Mouse (Mus musculus): Measurements from ENCODE around the gene Gpr55. TPM values are rescaled to one million over a fixed set of nuclear protein-coding genes. Genes with fewer than 3 reads are reported as not detected.

Gene Gpr55
- polyA plus RNA-seq, 1 experiment from 2014 or later = not detected

DNA sequence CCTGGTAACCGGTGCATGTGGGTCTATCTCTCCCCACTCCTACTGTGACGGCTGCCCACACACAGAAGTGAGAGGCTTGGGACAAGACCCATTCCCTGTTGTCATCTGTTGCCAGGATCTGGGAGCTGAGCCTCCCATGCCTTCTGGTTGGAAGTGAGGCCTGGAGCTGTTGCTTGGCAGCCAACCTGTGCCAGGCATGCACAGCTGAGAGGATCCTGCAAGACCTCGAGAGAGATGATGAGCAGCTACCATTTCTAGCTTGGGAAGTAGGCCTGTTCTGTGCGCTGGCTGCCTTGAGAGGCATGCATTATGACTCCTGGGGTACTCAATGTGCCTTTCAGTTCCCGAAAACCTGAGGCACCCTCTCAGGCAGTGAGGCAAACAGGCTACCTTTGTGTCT, 29.6 kb downstream of the Gpr55 start:
- no peaks in the 10 kb centered on the region for H3K9me3 ChIP-seq (ENCODE audit: control insufficient read depth, low read length)
- no peak overlapping the region for H3K27ac ChIP-seq (ENCODE audit: low read depth, low read length)
- peaks cover 9% of the 10 kb centered on the region for H3K4me1 ChIP-seq (replicated peaks; ENCODE audit: control insufficient read depth, insufficient read depth, low read length)
- H3K36me3 ChIP-seq (ENCODE audit: control insufficient read depth, insufficient read depth, low read length) = no peaks in the 10 kb centered on the region
- H3K4me3 ChIP-seq (ENCODE audit: low read depth, low read length) = no peak overlapping the region
- no peak for ATAC-seq (replicated peaks; ENCODE audit: low FRiP score)
- WGBS = 77% methylated on average over 5 of the region's 5 CpGs
- DNase-seq (ENCODE audit: low spot score) = no peak
- H3K4me2 ChIP-seq = no peak overlapping the region
- no peak overlapping the region for H3K9ac ChIP-seq (ENCODE audit: low read depth, low read length)
- H3K27me3 ChIP-seq (replicated peaks; ENCODE audit: control insufficient read depth, insufficient read depth, low read length) = no peaks in the 10 kb centered on the region

DNA sequence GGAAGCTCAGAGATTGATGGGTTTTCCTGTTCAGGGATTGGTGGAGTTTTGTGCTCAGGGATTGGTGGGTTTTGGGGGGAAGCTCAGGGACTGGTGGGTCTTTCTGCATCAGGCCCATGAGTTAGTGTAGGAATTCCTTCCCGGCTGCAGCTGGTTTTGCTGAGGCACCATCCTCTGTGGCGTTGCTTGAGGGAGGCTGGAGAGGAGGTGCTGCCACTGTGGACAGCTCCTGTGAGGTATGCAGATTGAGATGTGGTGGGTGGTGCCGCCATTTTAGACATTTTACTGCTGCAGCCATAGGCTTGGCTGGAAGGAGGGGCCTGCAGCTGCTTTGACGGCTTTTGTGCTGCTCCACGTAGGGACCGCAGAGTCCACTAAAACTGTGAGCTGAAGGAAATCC, 31.4 kb downstream of the Gpr55 start:
- no peak overlapping the region for H3K4me2 ChIP-seq
- peaks cover 9% of the 10 kb centered on the region for H3K4me1 ChIP-seq (replicated peaks; ENCODE audit: control insufficient read depth, insufficient read depth, low read length)
- no peaks in the 10 kb centered on the region for H3K9me3 ChIP-seq (ENCODE audit: control insufficient read depth, low read length)
- no peak overlapping the region for H3K27ac ChIP-seq (ENCODE audit: low read depth, low read length)
- no peak overlapping the region for H3K9ac ChIP-seq (ENCODE audit: low read depth, low read length)
- H3K4me3 ChIP-seq (ENCODE audit: low read depth, low read length) = no peak overlapping the region
- no peaks in the 10 kb centered on the region for H3K36me3 ChIP-seq (ENCODE audit: control insufficient read depth, insufficient read depth, low read length)
- H3K27me3 ChIP-seq (replicated peaks; ENCODE audit: control insufficient read depth, insufficient read depth, low read length) = no peaks in the 10 kb centered on the region
- no peak for DNase-seq (ENCODE audit: low spot score)
- ATAC-seq (replicated peaks; ENCODE audit: low FRiP score) = no peak
- 80% methylated on average over 6 of the region's 6 CpGs for WGBS

DNA sequence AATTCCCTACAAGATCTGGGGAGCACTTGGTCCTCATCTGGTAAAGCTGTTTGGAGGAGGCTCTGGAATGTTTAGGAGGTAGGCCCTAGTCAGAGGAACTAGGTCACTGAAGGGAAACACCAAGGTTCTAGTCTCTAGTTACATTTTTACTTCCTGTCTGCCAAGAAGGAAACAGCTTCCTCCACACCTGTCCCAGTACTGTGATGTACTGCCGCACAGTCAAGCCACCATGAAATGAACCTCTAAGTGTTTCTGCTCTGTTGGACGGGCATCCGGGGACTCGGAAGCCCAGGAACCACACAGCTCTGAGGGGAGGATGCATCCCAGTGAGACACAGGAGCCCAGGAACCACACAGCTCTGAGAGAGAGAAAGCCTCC, 32.1 kb downstream of the Gpr55 start:
- Histone ChIP-seq H3K9ac (ENCODE audit: low read depth, low read length) (no peak overlapping the region), H3K4me3 (ENCODE audit: low read depth, low read length) (no peak overlapping the region), H3K4me1 (replicated peaks; ENCODE audit: control insufficient read depth, insufficient read depth, low read length) (peaks cover 3% of the 10 kb centered on the region), H3K27ac (ENCODE audit: low read depth, low read length) (no peak overlapping the region), H3K9me3 (ENCODE audit: control insufficient read depth, low read length) (no peaks in the 10 kb centered on the region), H3K27me3 (replicated peaks; ENCODE audit: control insufficient read depth, insufficient read depth, low read length) (no peaks in the 10 kb centered on the region), H3K4me2 (no peak overlapping the region), H3K36me3 (ENCODE audit: control insufficient read depth, insufficient read depth, low read length) (no peaks in the 10 kb centered on the region)
- no peak for ATAC-seq (replicated peaks; ENCODE audit: low FRiP score)
- no peak for DNase-seq (ENCODE audit: low spot score)
- 73% methylated on average over 4 of the region's 4 CpGs for WGBS

DNA sequence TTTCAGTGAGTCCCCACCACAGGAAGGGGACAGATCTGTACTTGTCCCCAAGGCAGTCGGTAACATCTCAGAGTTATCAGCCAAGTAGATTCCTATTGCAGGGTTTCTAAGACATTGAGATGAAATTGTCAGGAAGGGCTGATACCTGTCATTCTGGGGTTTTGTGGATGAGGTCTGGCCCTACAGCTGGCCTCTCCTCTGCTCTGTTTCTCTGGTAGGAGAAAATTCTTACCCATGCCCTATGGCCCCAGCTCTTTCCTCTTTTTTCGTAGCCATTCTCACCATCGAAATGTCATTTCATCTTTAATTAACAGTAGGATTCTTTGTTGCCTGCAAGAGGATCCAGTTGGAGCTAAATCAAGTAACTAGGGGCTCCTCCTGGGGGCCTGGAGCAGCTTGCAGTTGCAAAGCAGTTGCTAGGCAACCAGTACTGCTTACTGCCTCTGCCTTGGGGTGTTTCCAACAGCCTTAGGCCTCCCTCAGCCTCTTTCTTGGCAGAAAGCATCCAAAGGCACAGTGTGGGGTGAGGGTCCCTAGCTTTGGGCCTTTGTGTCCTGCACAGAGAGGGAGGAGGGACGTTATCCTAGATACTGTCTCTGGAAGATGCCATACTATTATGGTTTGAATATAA, 32.6 kb downstream of the Gpr55 start, which contains the start of gene 4933407L21Rik:
Gene 4933407L21Rik, plus strand, starts transcription at position 427 of the 631 bp plus-strand sequence.
- H3K4me1 ChIP-seq (replicated peaks; ENCODE audit: control insufficient read depth, insufficient read depth, low read length) = 0 out of 2 replicates have a peak, but pooled peaks cover 2% of the 10 kb centered on the region
- no peak within 1 kb of the TSS for H3K4me2 ChIP-seq
- H3K27ac ChIP-seq (ENCODE audit: low read depth, low read length) = no peak within 1 kb of the TSS
- ATAC-seq (replicated peaks; ENCODE audit: low FRiP score) (no peak), DNase-seq (ENCODE audit: low spot score) (no peak)
- no peak within 1 kb of the TSS for H3K4me3 ChIP-seq (ENCODE audit: low read depth, low read length)
- no peak within 1 kb of the TSS for H3K9ac ChIP-seq (ENCODE audit: low read depth, low read length)
- no peaks in the 10 kb centered on the region for H3K36me3 ChIP-seq (ENCODE audit: control insufficient read depth, insufficient read depth, low read length)
- H3K9me3 ChIP-seq (ENCODE audit: control insufficient read depth, low read length) = no peaks in the 10 kb centered on the region
- WGBS = 72% methylated on average over 4 of the region's 4 CpGs
- no peaks in the 10 kb centered on the region for H3K27me3 ChIP-seq (replicated peaks; ENCODE audit: control insufficient read depth, insufficient read depth, low read length)

DNA sequence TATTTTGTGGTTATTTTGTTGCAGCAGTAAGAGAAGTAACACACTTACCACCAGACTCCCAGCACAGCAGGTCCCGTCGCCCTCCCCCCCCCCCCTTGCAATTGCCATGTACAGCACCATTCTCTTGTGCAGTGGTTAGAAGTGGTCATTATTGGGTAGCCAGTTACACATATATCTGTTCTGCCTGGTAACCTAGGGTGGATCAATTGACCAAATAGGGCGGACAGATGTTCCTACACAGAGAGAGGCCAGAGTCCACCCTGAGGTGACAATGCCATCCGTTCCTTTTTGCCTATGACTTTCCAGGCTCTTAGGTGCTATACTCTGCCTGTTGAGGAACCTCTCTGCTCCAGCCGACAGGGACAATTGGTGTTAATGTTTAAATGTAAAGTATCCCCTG, 35.6 kb downstream of the Gpr55 start:
- 0 out of 2 replicates have a peak, but pooled peaks cover 2% of the 10 kb centered on the region for H3K4me1 ChIP-seq (replicated peaks; ENCODE audit: control insufficient read depth, insufficient read depth, low read length)
- DNase-seq (ENCODE audit: low spot score) (no peak), ATAC-seq (replicated peaks; ENCODE audit: low FRiP score) (peak; percentile 57; the same call in 1 of the 2 replicates)
- no peaks in the 10 kb centered on the region for H3K9me3 ChIP-seq (ENCODE audit: control insufficient read depth, low read length)
- no peaks in the 10 kb centered on the region for H3K36me3 ChIP-seq (ENCODE audit: control insufficient read depth, insufficient read depth, low read length)
- H3K27ac ChIP-seq (ENCODE audit: low read depth, low read length) = no peak overlapping the region
- WGBS = 74% methylated on average over 5 of the region's 5 CpGs
- H3K27me3 ChIP-seq (replicated peaks; ENCODE audit: control insufficient read depth, insufficient read depth, low read length) = no peaks in the 10 kb centered on the region
- H3K4me2 ChIP-seq = no peak overlapping the region
- no peak overlapping the region for H3K9ac ChIP-seq (ENCODE audit: low read depth, low read length)
- no peak overlapping the region for H3K4me3 ChIP-seq (ENCODE audit: low read depth, low read length)

DNA sequence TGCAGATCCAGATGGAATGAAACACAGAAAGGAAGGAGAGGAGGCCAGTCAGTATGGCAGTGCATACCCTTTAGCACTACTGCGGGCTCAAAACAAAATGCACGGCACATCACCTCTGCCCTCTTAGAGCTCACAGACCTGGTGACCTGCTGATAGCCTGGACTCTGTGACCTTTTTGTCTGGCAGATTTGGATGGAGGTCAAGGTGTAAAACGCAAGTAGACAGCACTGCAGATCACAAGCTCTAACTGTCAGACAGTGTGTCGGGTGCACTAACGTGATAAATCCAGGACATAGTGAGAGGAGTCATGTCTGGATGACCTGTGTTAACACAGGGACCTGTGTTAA, 38.0 kb downstream of the Gpr55 start:
- no peaks in the 10 kb centered on the region for H3K36me3 ChIP-seq (ENCODE audit: control insufficient read depth, insufficient read depth, low read length)
- no peak overlapping the region for H3K9ac ChIP-seq (ENCODE audit: low read depth, low read length)
- H3K27me3 ChIP-seq (replicated peaks; ENCODE audit: control insufficient read depth, insufficient read depth, low read length) = no peaks in the 10 kb centered on the region
- no peak overlapping the region for H3K4me3 ChIP-seq (ENCODE audit: low read depth, low read length)
- whole genome bisulfite sequencing = 57% methylated on average over 5 of the region's 5 CpGs
- ATAC-seq (replicated peaks; ENCODE audit: low FRiP score) = no peak
- no peak overlapping the region for H3K27ac ChIP-seq (ENCODE audit: low read depth, low read length)
- no peak for DNase-seq (ENCODE audit: low spot score)
- H3K9me3 ChIP-seq (ENCODE audit: control insufficient read depth, low read length) = no peaks in the 10 kb centered on the region
- H3K4me1 ChIP-seq (replicated peaks; ENCODE audit: control insufficient read depth, insufficient read depth, low read length) = no peaks in the 10 kb centered on the region
- H3K4me2 ChIP-seq = no peak overlapping the region

DNA sequence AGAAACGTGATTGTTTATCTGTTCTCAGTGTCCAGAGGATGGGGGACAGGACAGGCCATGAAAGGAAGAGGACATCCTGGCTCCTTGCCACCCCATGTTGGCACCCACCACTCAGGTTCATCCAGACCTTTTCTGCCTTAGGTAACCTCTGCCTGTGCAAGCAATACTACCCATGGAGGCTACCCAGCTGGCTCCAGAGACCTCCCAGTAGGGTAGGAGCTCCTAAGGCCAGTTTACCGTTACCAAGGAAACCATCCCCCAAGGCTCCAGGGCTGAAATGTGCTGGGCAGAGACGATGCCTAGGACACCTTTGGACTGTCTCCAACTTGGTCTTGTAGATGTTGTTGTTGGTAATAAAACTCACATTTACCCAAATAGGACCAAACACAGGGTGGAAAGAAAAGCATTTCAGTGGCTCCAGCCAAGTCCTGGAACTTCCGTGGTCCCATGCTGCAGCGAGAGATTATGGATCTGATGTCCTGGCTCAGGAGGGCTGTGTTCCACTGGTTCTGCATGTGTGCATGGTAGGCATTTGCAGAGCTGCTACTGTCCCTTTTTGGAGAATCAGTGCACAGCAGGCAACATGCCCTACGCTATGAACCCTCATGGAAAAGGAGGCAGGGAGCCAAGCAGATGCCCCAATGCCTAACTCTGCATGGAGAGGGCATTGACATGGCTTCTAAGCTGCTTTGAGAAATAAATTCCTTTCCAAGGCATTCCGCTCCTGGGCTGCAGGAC, 38.5 kb downstream of the Gpr55 start:
- DNase-seq (ENCODE audit: low spot score) = no peak
- Histone ChIP-seq H3K4me1 (replicated peaks; ENCODE audit: control insufficient read depth, insufficient read depth, low read length) (no peaks in the 10 kb centered on the region), H3K27me3 (replicated peaks; ENCODE audit: control insufficient read depth, insufficient read depth, low read length) (no peaks in the 10 kb centered on the region), H3K4me2 (no peak overlapping the region), H3K4me3 (ENCODE audit: low read depth, low read length) (no peak overlapping the region), H3K9me3 (ENCODE audit: control insufficient read depth, low read length) (no peaks in the 10 kb centered on the region), H3K36me3 (ENCODE audit: control insufficient read depth, insufficient read depth, low read length) (no peaks in the 10 kb centered on the region), H3K9ac (ENCODE audit: low read depth, low read length) (no peak overlapping the region), H3K27ac (ENCODE audit: low read depth, low read length) (no peak overlapping the region)
- WGBS = 69% methylated on average over 7 of the region's 7 CpGs
- ATAC-seq (replicated peaks; ENCODE audit: low FRiP score) = no peak

DNA sequence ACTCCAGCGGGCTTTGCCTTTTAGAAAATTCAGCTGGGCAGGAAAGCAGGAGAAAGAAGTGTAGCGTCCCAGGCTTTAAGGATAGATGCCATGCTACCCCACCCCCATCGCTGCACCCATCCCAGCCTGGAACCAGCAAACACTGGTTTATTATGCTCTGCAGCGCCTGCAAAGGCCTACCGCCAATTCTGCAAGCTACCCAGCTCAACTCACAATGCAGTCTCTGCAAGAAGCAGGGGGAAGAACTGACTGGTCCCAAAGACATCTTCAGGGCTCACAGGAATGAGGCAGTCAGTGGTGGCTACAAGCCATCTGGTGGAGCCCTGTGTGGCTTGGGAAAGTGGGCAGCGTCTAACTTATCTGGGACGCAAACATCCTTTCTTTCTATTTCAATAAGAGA, 39.1 kb downstream of the Gpr55 start:
- Histone ChIP-seq H3K36me3 (ENCODE audit: control insufficient read depth, insufficient read depth, low read length) (no peaks in the 10 kb centered on the region), H3K27me3 (replicated peaks; ENCODE audit: control insufficient read depth, insufficient read depth, low read length) (no peaks in the 10 kb centered on the region), H3K9me3 (ENCODE audit: control insufficient read depth, low read length) (no peaks in the 10 kb centered on the region), H3K4me2 (no peak overlapping the region), H3K4me3 (ENCODE audit: low read depth, low read length) (no peak overlapping the region), H3K27ac (ENCODE audit: low read depth, low read length) (no peak overlapping the region), H3K9ac (ENCODE audit: low read depth, low read length) (no peak overlapping the region), H3K4me1 (replicated peaks; ENCODE audit: control insufficient read depth, insufficient read depth, low read length) (no peaks in the 10 kb centered on the region)
- no peak for ATAC-seq (replicated peaks; ENCODE audit: low FRiP score)
- 83% methylated on average over 7 of the region's 7 CpGs for WGBS
- no peak for DNase-seq (ENCODE audit: low spot score)

DNA sequence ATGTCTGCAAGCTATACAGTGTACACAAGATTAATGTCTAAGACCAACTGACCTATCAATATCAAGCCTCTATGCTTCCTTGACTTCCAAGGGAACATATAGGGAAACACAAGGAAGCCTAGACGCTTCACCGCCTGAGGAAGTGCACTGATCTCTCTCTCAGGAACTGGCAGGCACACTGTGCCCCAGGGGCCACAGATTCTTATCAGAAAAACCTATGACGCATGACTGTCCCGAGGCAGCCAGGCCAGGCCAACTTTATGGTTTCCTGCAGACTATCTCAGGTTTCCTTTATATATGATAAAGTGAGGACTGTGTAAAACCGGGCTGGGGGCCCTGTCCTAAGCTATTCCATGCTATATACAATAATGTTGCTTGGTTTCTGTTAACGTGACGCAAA, 41.2 kb downstream of the Gpr55 start:
- no peak overlapping the region for H3K4me3 ChIP-seq (ENCODE audit: low read depth, low read length)
- no peak overlapping the region for H3K9ac ChIP-seq (ENCODE audit: low read depth, low read length)
- no peaks in the 10 kb centered on the region for H3K4me1 ChIP-seq (replicated peaks; ENCODE audit: control insufficient read depth, insufficient read depth, low read length)
- 50% methylated on average over 7 of the region's 7 CpGs for WGBS
- H3K27me3 ChIP-seq (replicated peaks; ENCODE audit: control insufficient read depth, insufficient read depth, low read length) = no peaks in the 10 kb centered on the region
- H3K36me3 ChIP-seq (ENCODE audit: control insufficient read depth, insufficient read depth, low read length) = no peaks in the 10 kb centered on the region
- H3K4me2 ChIP-seq = no peak overlapping the region
- ATAC-seq (replicated peaks; ENCODE audit: low FRiP score) = no peak; the same call in 1 of the 2 replicates
- DNase-seq (ENCODE audit: low spot score) = no peak
- no peak overlapping the region for H3K27ac ChIP-seq (ENCODE audit: low read depth, low read length)
- no peaks in the 10 kb centered on the region for H3K9me3 ChIP-seq (ENCODE audit: control insufficient read depth, low read length)

Data from liver, embryonic 11.5 days (tissue).